Mouse (Mus musculus): Measurements from ENCODE around the gene Mxi1. TPM values are rescaled to one million over a fixed set of nuclear protein-coding genes. Genes with fewer than 3 reads are reported as not detected.

Gene Mxi1
- total and polyA plus RNA-seq, 3 experiments = 10.6 to 19.9 (median 18.9) TPM

DNA sequence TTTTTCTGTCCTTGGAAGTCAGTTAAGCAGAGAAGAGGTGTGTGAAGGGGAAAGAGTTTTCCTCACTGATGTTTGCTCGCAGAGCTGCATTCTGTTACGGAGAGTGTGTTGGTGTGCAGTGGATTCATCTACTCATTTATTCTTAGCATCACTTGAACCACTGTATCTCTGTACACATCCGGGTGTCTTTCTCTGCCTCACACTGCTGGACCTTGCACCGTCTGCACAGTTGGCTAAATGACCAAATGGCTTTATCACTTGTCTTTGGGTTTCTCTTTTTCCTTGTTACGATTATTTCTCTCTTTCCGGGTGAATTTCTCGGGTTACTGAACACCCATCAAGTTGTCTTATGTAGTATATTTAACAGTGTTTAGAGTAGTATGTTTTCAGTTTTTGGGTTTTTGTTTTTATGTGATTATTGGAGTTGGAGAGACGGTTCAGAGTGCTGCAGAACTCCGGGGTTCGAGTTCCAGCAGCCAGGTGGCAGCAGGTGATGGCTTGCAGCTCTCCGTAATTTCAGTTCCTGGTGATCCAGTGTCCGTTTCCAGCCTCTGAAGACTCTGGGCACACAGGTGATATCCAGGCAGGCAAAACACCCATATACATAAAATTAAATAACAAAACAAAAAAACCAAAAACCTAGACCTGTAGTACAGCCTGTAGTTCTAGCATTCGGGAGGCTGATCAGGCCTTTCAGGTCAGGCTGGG is 33.0 kb downstream of the Mxi1 start:
- peaks cover 0 to 12% of the 10 kb centered on the region in 2 experiments for H3K36me3 ChIP-seq (replicated peaks in 1 of 2; ENCODE audit: control insufficient read depth in 1 of 2, insufficient read depth in 1 of 2, low read length in 1 of 2)
- H3K79me2 ChIP-seq (replicated peaks; ENCODE audit: control insufficient read depth, extremely low read depth, insufficient read depth, poor library complexity, severe bottlenecking) = 0 out of 2 replicates have a peak, but pooled peaks cover 2% of the 10 kb centered on the region
- no peak overlapping the region for H3K4me2 ChIP-seq (ENCODE audit: insufficient read depth, low read depth, poor library complexity, severe bottlenecking)
- peaks cover 2 to 11% of the 10 kb centered on the region in 2 experiments; a peak in 3 of 4 replicates for H3K4me1 ChIP-seq (ENCODE audit: control insufficient read depth in 1 of 2, insufficient read depth in 2 of 2)
- H3K9me3 ChIP-seq (replicated peaks; ENCODE audit: low read length) = no peaks in the 10 kb centered on the region
- no peak overlapping the region for H3K9ac ChIP-seq (ENCODE audit: insufficient read depth, low read depth)
- in situ Hi-C loops (cut with MboI; ENCODE audit: low pct_ligation_motif_present, low pct_unique_long_range_greater_than_20kb, low sequenced_read_pairs) (loop anchor here (25.0 kb wide), 1 partner anchor 331 kb away; no protein-coding TSS in a partner anchor), dilution Hi-C loops (cut with MboI; ENCODE audit: extremely low pct_ligation_motif_present, extremely low pct_unique_long_range_greater_than_20kb, low sequenced_read_pairs) (no loop called here)
- DNase-seq (ENCODE audit: extremely low read depth) = no peak
- no peak overlapping the region for H3K4me3 ChIP-seq (replicated peaks in 1 of 3; ENCODE audit: low read depth in 2 of 3, low read length in 2 of 3, poor library complexity in 1 of 3)
- H3K27me3 ChIP-seq (replicated peaks) = no peaks in the 10 kb centered on the region
- TF ChIP-seq TBP (conservative IDR thresholded peaks at IDR 0.05; ENCODE audit: low read depth, low read length) (no peak), MAX (IDR thresholded peaks at IDR 0.05; ENCODE audit: low read length) (no peak), CTCF (conservative IDR thresholded peaks at IDR 0.05 in 1 of 2, IDR thresholded peaks at IDR 0.05 in 1 of 2; ENCODE audit: low read depth in 2 of 2, low read length in 2 of 2) (no peak), USF1 (IDR thresholded peaks at IDR 0.05; ENCODE audit: low read depth, low read length) (no peak), RCOR1 (conservative IDR thresholded peaks at IDR 0.05; ENCODE audit: low read depth, low read length) (no peak), CHD1 (IDR thresholded peaks at IDR 0.05; ENCODE audit: low read depth, low read length) (no peak)
- no peak overlapping the region for H3K27ac ChIP-seq (ENCODE audit: insufficient read depth, low read depth)

DNA sequence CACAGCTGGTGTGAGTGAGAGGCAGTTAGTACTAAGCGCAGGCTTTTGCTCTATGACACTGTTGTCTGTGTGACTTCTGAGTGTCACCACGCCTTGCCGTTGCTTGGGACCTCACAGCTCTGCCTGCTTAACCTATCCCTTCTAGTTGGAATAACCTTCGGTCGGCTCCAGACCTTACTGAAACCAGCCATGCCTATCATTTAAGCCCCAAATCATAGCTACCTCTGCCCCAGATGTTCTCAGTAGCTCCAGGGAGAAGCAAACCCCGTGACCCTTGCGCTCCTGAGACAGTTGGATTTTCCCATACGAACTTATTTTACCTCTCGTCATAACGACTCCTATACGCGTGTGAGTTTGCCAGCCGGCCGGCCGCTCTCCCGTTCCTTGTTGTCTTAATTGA is 33.7 kb downstream of the Mxi1 start:
- no peak overlapping the region for H3K9ac ChIP-seq (ENCODE audit: insufficient read depth, low read depth)
- H3K4me3 ChIP-seq (replicated peaks in 1 of 3; ENCODE audit: low read depth in 2 of 3, low read length in 2 of 3, poor library complexity in 1 of 3) = no peak overlapping the region
- DNase-seq (ENCODE audit: extremely low read depth) = no peak
- H3K4me1 ChIP-seq (ENCODE audit: control insufficient read depth in 1 of 2, insufficient read depth in 2 of 2) = peaks cover 4 to 11% of the 10 kb centered on the region in 2 experiments
- dilution Hi-C loops (cut with MboI; ENCODE audit: extremely low pct_ligation_motif_present, extremely low pct_unique_long_range_greater_than_20kb, low sequenced_read_pairs) (no loop called here), in situ Hi-C loops (cut with MboI; ENCODE audit: low pct_ligation_motif_present, low pct_unique_long_range_greater_than_20kb, low sequenced_read_pairs) (loop anchor here (25.0 kb wide), 1 partner anchor 332 kb away; no protein-coding TSS in a partner anchor)
- 0 out of 2 replicates have a peak, but pooled peaks cover 2% of the 10 kb centered on the region for H3K79me2 ChIP-seq (replicated peaks; ENCODE audit: control insufficient read depth, extremely low read depth, insufficient read depth, poor library complexity, severe bottlenecking)
- peaks cover 0 to 9% of the 10 kb centered on the region in 2 experiments for H3K36me3 ChIP-seq (replicated peaks in 1 of 2; ENCODE audit: control insufficient read depth in 1 of 2, insufficient read depth in 1 of 2, low read length in 1 of 2)
- no peak overlapping the region for H3K27ac ChIP-seq (ENCODE audit: insufficient read depth, low read depth)
- no peak for TF ChIP-seq HCFC1 (IDR thresholded peaks at IDR 0.05; ENCODE audit: low read depth, low read length)
- no peak for TF ChIP-seq MEF2A (IDR thresholded peaks at IDR 0.05; ENCODE audit: borderline replicate concordance, low read depth, low read length)
- TF ChIP-seq UBTF (IDR thresholded peaks at IDR 0.05; ENCODE audit: low read depth, low read length) = no peak
- TF ChIP-seq BHLHE40 (IDR thresholded peaks at IDR 0.05; ENCODE audit: low read depth, low read length) = no peak
- no peak for TF ChIP-seq RCOR1 (conservative IDR thresholded peaks at IDR 0.05; ENCODE audit: low read depth, low read length)
- no peak for TF ChIP-seq EP300 (IDR thresholded peaks at IDR 0.05; ENCODE audit: low read length)
- no peak for TF ChIP-seq IRF4 (IDR thresholded peaks at IDR 0.05; ENCODE audit: low read depth, low read length)
- TF ChIP-seq NRF1 (IDR thresholded peaks at IDR 0.05; ENCODE audit: low read depth, low read length) = no peak
- no peak for TF ChIP-seq MXI1 (IDR thresholded peaks at IDR 0.05; ENCODE audit: low read depth, low read length)
- TF ChIP-seq CHD2 (IDR thresholded peaks at IDR 0.05; ENCODE audit: low read length) = no peak
- TF ChIP-seq TCF12 (IDR thresholded peaks at IDR 0.05; ENCODE audit: low read depth, low read length) = no peak
- no peak for TF ChIP-seq NELFE (IDR thresholded peaks at IDR 0.05; ENCODE audit: low read depth, low read length)
- H3K4me2 ChIP-seq (ENCODE audit: insufficient read depth, low read depth, poor library complexity, severe bottlenecking) = no peak overlapping the region
- H3K27me3 ChIP-seq (replicated peaks) = no peaks in the 10 kb centered on the region
- H3K9me3 ChIP-seq (replicated peaks; ENCODE audit: low read length) = no peaks in the 10 kb centered on the region

All from CH12.LX (cell line).